Mouse (Mus musculus) frontal cortex, postnatal 25 days (tissue): ENCODE data around the gene Diaph3.

Source experiments
- DNase-seq, 2 experiments: peaks; one replicate each; pipeline ENCODE4 v3.0.0; 2022; ENCODE audit warnings: low spot score in 2 of 2

Diaph3 gene

DNA sequence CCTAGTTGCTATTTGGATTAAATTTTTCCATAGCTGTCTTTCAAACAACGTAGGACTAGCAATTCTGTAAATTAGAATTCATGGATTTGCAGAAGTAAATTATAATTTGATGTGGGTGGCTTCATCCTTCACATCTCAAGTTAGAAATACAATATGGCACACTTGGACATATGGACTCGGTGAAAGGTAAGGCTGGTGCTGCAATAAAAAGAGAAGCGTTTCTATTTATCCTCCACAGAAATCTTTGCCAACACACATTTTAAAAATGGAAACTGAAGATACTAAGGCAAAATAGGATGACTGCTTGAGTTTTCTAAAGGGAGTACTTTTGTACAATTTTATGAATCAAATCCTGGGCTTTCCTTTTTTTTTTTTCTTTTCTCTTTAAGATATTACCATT is 480.5 kb downstream of the Diaph3 start:
- no peak for DNase-seq

DNA sequence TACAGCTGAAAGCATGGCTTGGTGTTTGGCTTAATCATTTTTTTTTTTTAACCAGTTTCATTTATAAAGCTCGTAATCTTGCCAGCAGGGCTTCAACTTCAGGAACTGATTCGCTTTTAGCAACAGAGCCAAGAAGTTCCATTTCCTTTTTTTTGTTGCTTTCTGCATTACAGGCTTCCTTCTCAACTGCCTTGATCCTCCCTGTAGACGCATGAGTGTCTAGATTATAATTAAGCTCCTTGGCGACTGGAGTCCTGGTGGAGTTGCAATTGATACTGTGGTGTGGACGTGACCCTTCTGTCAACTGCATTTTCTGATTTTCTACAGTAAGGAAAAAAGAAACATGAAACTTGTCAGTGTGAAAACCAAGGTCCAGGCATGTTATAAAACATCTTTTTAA is 484.8 kb downstream of the Diaph3 start:
- DNase-seq = no peak

DNA sequence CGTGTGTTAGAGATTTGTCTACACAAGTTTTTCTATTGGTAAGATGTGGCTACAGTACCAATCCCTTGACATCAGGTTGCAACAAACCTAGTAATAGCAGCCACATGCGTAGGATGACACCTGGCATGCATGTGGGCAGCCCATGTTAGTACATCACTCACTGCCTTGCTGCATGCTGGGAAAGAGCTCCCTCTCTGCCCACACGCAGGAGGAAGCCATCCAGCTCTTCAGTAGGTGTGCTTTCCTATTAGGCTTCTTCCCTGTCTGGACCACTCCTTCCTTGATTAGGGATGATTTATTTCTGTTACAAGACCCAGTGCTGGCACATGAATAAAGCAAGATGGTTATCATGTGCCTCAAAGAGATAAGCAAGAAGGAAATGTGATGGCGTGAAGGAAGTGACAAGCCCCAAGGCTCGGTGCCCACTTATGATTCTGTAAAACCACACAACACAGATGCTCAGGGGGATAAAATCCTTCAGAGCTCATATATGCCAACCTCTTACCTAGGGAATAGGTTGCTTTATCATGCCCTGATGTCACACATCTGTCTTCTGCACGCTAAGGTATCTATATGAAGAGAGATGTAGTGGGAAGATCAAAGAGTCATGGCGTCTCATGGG is 494.4 kb downstream of the Diaph3 start:
- DNase-seq = no peak

DNA sequence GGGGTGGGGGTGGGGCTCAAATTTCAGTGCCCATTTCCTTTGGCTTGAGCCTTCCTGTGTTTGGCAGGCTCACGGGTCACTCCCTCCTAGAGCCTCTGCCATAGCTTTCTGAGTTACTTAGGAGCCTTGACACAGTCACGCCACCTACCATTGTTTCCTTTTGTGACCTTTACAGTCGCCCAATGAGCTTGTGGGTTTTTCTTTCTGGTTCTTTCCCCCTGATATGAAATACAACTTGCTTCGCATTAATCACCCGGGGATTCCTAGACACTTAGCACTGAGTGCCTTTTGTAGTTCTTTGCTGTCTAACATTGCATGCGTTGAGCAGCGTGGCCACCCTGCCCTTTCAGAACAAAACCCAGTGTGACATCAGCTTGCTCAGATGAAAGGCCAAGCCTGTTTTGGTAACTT is 498.2 kb downstream of the Diaph3 start:
- no peak for DNase-seq

DNA sequence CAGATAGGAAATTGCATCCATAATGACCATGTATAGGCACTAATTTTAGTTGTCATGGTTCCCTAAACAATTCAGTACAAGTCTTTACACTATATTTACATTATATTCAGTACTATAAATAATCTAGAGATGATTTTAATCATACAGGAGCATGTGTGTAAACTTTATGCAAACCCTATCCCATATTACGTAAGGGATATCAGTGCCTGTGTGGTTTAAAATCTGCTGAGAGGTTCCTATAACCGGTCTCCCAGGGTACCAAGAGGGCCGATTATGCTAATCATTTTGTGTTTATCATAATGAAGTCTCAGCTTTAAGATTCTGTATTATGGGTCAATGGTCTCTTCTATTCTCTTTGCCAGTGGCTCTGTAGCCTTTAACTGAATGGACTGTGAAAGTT is 499.2 kb downstream of the Diaph3 start:
- DNase-seq = no peak

DNA sequence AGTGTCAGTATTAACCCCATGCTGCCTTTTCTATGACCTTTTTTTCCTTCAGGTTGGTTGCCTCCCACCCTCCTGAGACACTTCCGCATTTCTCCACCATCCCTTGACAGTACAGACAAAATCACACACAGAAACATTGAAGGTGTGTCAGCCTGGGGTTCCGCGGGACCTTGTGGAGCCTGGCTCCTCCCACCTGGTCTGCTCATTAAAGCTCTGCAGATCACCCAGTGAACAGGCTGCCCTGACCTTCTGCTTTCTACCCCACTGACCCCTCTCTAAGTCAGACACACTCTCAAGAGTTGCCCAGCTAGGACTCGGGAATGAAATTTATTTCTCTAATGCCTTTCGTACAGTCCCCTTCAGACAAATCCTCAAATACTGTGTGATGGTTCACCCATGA is 500.9 kb downstream of the Diaph3 start:
- DNase-seq = no peak

DNA sequence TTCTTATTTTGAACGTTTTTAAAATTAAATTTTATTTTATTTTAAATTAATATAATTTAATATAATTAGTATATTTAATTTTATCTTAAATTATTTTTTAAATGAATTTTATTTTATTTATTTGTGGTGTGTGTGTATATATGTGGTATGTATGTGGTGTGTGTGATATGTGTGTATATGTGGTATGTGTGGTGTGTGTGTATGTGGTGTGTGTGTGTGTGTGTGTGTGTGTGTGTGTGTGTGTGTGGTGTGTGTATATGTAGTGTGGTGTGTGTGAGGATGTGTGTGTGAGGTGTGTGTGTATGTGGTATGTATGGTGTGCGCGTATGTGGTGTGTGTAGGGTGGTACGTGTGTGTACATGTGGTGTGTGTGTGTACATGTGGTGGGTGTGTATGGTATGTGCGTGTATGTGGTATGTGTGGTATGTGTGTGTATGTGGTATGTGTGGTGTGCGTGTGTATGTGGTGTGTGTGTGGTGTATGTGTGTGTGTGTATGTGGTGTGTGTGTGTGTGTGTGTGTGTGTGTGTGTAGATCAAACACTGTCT is 505.4 kb downstream of the Diaph3 start:
- no peak for DNase-seq

DNA sequence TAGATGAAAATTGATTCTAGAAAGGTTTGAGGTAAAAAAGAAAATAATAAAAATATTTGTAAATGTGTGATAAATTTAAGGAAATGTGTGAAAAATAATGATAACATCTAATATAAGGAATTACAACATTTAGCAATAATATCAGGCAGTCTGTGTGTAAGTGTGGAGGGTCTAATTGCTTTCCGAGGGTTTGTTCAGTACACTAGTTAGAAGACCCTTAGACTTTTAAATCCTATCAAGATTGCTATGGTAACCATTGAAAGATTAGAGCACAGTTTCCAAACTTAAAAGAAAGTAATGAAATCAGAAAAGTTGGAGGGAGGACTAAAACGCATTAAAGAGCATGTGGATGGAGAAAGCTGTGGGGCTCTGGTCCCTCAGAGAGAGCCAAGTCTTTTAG is 506.0 kb downstream of the Diaph3 start:
- no peak for DNase-seq

DNA sequence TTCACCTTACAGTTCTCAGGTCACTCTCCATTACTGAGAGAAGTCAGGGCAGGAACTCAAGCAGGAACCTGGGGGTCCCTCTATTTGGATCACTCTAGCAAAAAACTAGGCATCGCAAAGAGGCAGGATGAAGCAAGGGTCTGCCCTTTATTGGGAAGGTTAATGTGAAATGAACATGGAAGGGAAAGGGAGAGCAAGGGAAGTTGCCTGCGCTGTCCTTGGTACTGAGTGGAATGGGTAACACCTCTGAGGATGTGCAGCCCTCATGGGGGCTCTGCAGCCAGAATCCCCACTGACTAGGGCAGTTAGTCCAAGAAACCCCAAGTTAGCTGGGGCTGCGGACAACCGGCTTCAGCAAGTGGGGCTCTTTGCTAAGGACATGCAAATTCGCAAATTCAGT is 507.2 kb downstream of the Diaph3 start:
- DNase-seq = no peak

DNA sequence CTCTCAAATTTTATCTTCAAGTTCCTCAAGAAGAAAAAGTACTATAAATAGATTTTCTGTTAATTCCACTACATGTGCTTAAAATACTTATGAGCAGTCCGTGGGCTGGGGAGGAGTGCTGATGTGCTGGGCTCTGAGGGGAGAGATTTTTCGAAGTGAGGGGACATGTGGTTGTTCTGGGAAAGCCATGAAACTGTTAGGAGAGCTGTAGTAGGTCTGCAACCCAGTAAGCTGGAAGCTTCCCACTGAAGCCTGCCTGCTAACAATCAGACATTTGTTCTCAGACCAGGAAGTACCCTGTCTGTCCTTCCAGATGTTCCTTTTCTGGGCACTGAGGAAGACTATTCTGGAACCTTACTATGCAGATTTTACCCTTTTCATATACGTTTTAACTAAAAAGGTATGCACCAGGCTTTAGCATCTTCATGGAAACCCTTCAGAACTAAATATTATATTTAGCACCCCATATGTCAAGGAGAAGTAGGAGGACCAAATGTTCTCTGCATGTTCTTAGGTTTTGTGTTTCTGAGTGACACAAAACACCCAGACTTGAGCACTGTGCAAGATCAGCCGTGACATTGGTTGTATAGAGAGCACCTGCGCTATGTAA is 516.1 kb downstream of the Diaph3 start:
- peak in 1 of 2 experiments; percentile 15 for DNase-seq

DNA sequence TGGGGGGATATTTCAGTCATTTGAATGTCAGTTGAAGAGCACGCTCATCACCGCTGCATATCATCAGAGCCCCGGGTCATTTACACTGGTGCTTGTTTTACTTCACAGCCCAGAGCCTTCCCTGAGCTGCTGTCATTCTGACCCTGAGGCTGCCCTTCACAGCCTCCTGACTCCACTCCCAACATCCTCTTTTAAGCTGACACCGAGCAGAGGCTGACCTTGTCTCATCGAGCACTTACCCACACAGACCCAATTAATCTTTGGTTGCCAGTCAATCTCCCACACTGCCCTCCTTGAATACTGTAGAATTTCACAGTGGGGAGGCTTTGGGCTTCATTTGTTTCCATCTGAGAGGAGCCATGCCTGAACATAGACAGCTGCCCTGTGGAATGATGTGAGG is 521.4 kb downstream of the Diaph3 start:
- no peak for DNase-seq
